15 mouse cellular contexts compared by ENCODE assay signal in the genomic region with DNA sequence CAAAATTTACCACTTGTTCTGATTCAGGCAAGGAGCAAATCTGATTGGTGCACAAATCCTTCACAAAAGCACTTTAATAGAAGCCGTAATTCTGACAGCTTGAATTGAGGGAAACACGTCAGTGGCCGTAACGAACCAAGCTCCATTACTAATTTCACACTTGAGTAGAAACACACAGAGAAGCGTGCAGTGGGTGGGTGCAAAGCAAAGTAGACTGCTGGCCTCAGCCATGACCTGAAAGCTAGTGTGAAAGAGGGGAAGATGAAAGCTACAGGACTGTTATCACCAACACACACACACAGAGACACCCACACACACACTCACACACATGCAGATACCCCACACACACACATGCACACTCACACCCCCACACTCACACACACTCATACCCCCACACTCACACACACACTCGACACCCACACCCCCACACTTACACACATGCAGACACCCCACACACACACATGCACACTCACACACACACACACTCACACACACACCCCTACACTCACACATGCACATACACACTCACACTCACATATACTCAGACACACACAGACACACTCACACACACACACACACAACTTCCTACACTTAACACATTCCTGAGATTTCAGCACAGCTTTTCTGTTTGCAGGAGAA.
DNase-seq lines count a peak whose midpoint lies in the region; ATAC-seq lines count a peak whose summit lies in the region.
"Had no signal": no experiment of that assay in that cellular context is flagged by ENCODE, and none has a peak within 500 bp of the region (broad histone marks: within the 10 kb centered on the region; RNA-seq: fewer than 3 reads in every experiment).

No protein-coding gene starts in this region.

- H3K36me3 ChIP-seq in hindbrain, embryonic 13.5 days: no peaks in the 10 kb centered on the region
- H3K36me3 ChIP-seq in hindbrain, embryonic 16.5 days (ENCODE audit: control insufficient read depth, insufficient read depth, low read length): no peaks in the 10 kb centered on the region
- H3K36me3 ChIP-seq in midbrain, embryonic 11.5 days (ENCODE audit: control insufficient read depth, insufficient read depth, low read length): no peaks in the 10 kb centered on the region
- H3K36me3 ChIP-seq in midbrain, embryonic 10.5 days: no peaks in the 10 kb centered on the region
- H3K36me3 ChIP-seq in forebrain, embryonic 13.5 days (ENCODE audit: poor library complexity, severe bottlenecking): no peaks in the 10 kb centered on the region
- H3K36me3 ChIP-seq in midbrain, embryonic 14.5 days (ENCODE audit: control insufficient read depth, insufficient read depth, low read length): no peaks in the 10 kb centered on the region
- H3K36me3 ChIP-seq: liver, embryonic 13.5 days had no signal

- no peaks in the 10 kb centered on the region for H3K27me3 ChIP-seq in hindbrain, embryonic 13.5 days
- no peaks in the 10 kb centered on the region for H3K27me3 ChIP-seq in hindbrain, embryonic 16.5 days (replicated peaks; ENCODE audit: control insufficient read depth, insufficient read depth, low read length)
- no peaks in the 10 kb centered on the region for H3K27me3 ChIP-seq in midbrain, embryonic 11.5 days (ENCODE audit: control insufficient read depth, insufficient read depth, low read length)
- no peaks in the 10 kb centered on the region for H3K27me3 ChIP-seq in midbrain, embryonic 10.5 days (ENCODE audit: low read depth, poor library complexity, severe bottlenecking)
- H3K27me3 ChIP-seq in forebrain, embryonic 13.5 days: peaks cover 12% of the 10 kb centered on the region; the same call in 1 of the 2 replicates
- no peaks in the 10 kb centered on the region for H3K27me3 ChIP-seq in midbrain, embryonic 14.5 days (ENCODE audit: control insufficient read depth, insufficient read depth, low read length)
- H3K27me3 ChIP-seq: liver, embryonic 13.5 days had no signal

- no peak for DNase-seq in midbrain, embryonic 11.5 days (ENCODE audit: low spot score, missing footprints)
- no peak for DNase-seq in midbrain, embryonic 10.5 days (ENCODE audit: low spot score)
- no peak for DNase-seq in midbrain, embryonic 14.5 days
- no peak for DNase-seq in natural killer cell, adult 2 months (ENCODE audit: low spot score in 2 of 2)
- DNase-seq: adrenal gland, adult 8-10 months; cerebellum, adult 2 months; heart, adult 18-20 months; kidney, postnatal 4 days; liver, embryonic 13.5 days; right cerebral cortex, postnatal 25 days; thymus, postnatal 36 days had no signal

- no peak overlapping the region for H3K9ac ChIP-seq in hindbrain, embryonic 13.5 days
- H3K9ac ChIP-seq in hindbrain, embryonic 16.5 days (ENCODE audit: low read depth, low read length): no peak overlapping the region
- no peak overlapping the region for H3K9ac ChIP-seq in midbrain, embryonic 11.5 days (ENCODE audit: low read length)
- no peak overlapping the region for H3K9ac ChIP-seq in forebrain, embryonic 13.5 days
- H3K9ac ChIP-seq in midbrain, embryonic 14.5 days (replicated peaks; ENCODE audit: low read length): no peak overlapping the region
- H3K9ac ChIP-seq: liver, embryonic 13.5 days had no signal

- peak; percentile 63; the same call in 1 of the 2 replicates for ATAC-seq in hindbrain, embryonic 13.5 days (ENCODE audit: low FRiP score)
- ATAC-seq in hindbrain, embryonic 16.5 days: no peak
- ATAC-seq in midbrain, embryonic 11.5 days (ENCODE audit: low FRiP score): peak; percentile 61; the same call in 1 of the 2 replicates
- peak; percentile 48; the same call in 1 of the 2 replicates for ATAC-seq in forebrain, embryonic 13.5 days
- peak; percentile 20; the same call in 1 of the 2 replicates for ATAC-seq in midbrain, embryonic 14.5 days (ENCODE audit: low FRiP score, low TSS enrichment)
- no peak for ATAC-seq in erythroblast, adult 5-6 weeks (replicated peaks; ENCODE audit: low FRiP score, poor library complexity, severe bottlenecking)

- H3K4me1 ChIP-seq in hindbrain, embryonic 13.5 days (replicated peaks): 0 out of 2 replicates have a peak, but pooled peaks cover 4% of the 10 kb centered on the region
- no peaks in the 10 kb centered on the region; the same call in 1 of the 2 replicates for H3K4me1 ChIP-seq in hindbrain, embryonic 16.5 days (ENCODE audit: control insufficient read depth, insufficient read depth, low read depth, low read length)
- peaks cover 9% of the 10 kb centered on the region; the same call in 1 of the 2 replicates for H3K4me1 ChIP-seq in midbrain, embryonic 11.5 days (ENCODE audit: control insufficient read depth, insufficient read depth, low read length)
- H3K4me1 ChIP-seq in midbrain, embryonic 10.5 days: peaks cover 29% of the 10 kb centered on the region
- H3K4me1 ChIP-seq in forebrain, embryonic 13.5 days: peaks cover 18% of the 10 kb centered on the region
- H3K4me1 ChIP-seq in midbrain, embryonic 14.5 days (ENCODE audit: control insufficient read depth, insufficient read depth, low read length): no peaks in the 10 kb centered on the region
- H3K4me1 ChIP-seq: liver, embryonic 13.5 days had no signal

- H3K4me3 ChIP-seq in hindbrain, embryonic 13.5 days: no peak overlapping the region
- no peak overlapping the region for H3K4me3 ChIP-seq in hindbrain, embryonic 16.5 days (ENCODE audit: low read length)
- H3K4me3 ChIP-seq in midbrain, embryonic 11.5 days (ENCODE audit: low read depth, low read length): no peak overlapping the region
- H3K4me3 ChIP-seq in midbrain, embryonic 10.5 days: no peak overlapping the region
- no peak overlapping the region for H3K4me3 ChIP-seq in forebrain, embryonic 13.5 days
- no peak overlapping the region for H3K4me3 ChIP-seq in midbrain, embryonic 14.5 days (replicated peaks; ENCODE audit: low read depth, low read length)
- H3K4me3 ChIP-seq: liver, embryonic 13.5 days had no signal

- 34% methylated on average over 6 of the region's 6 CpGs for WGBS in hindbrain, embryonic 13.5 days
- 28% methylated on average over 6 of the region's 6 CpGs for WGBS in hindbrain, embryonic 16.5 days
- 52% methylated on average over 6 of the region's 6 CpGs for WGBS in midbrain, embryonic 11.5 days
- 61% methylated on average over 6 of the region's 6 CpGs for WGBS in midbrain, embryonic 10.5 days
- WGBS in forebrain, embryonic 13.5 days: 28% methylated on average over 6 of the region's 6 CpGs
- 30% methylated on average over 6 of the region's 6 CpGs for WGBS in midbrain, embryonic 14.5 days

- no peaks in the 10 kb centered on the region for H3K9me3 ChIP-seq in hindbrain, embryonic 13.5 days
- H3K9me3 ChIP-seq in hindbrain, embryonic 16.5 days (ENCODE audit: control insufficient read depth, low read length): no peaks in the 10 kb centered on the region
- H3K9me3 ChIP-seq in midbrain, embryonic 11.5 days (ENCODE audit: control insufficient read depth, low read length): no peaks in the 10 kb centered on the region
- no peaks in the 10 kb centered on the region for H3K9me3 ChIP-seq in midbrain, embryonic 10.5 days (replicated peaks)
- no peaks in the 10 kb centered on the region for H3K9me3 ChIP-seq in forebrain, embryonic 13.5 days (replicated peaks)
- no peaks in the 10 kb centered on the region for H3K9me3 ChIP-seq in midbrain, embryonic 14.5 days (ENCODE audit: control insufficient read depth, low read length)
- H3K9me3 ChIP-seq: liver, embryonic 13.5 days had no signal

- H3K4me2 ChIP-seq in hindbrain, embryonic 13.5 days: no peak overlapping the region
- no peak overlapping the region for H3K4me2 ChIP-seq in hindbrain, embryonic 16.5 days (ENCODE audit: low read length)
- no peak overlapping the region for H3K4me2 ChIP-seq in midbrain, embryonic 11.5 days
- H3K4me2 ChIP-seq in forebrain, embryonic 13.5 days: no peak overlapping the region
- no peak overlapping the region for H3K4me2 ChIP-seq in midbrain, embryonic 14.5 days (ENCODE audit: low read length)
- H3K4me2 ChIP-seq: liver, embryonic 13.5 days had no signal

- H3K27ac ChIP-seq in hindbrain, embryonic 13.5 days: no peak overlapping the region
- no peak overlapping the region for H3K27ac ChIP-seq in hindbrain, embryonic 16.5 days (ENCODE audit: low read depth, low read length)
- no peak overlapping the region for H3K27ac ChIP-seq in midbrain, embryonic 11.5 days (ENCODE audit: low read depth, low read length)
- H3K27ac ChIP-seq in midbrain, embryonic 10.5 days (replicated peaks): no peak overlapping the region
- H3K27ac ChIP-seq in forebrain, embryonic 13.5 days: no peak overlapping the region
- H3K27ac ChIP-seq in midbrain, embryonic 14.5 days (replicated peaks; ENCODE audit: low read depth, low read length): no peak overlapping the region
- H3K27ac ChIP-seq: liver, embryonic 13.5 days had no signal

Comparison
In these comparisons a context has a peak if more than half of its experiments do, and no peak if none do; other contexts are left out.
1. ATAC-seq: peak in hindbrain, embryonic 13.5 days (single experiment), midbrain, embryonic 11.5 days (single experiment), forebrain, embryonic 13.5 days (single experiment) and midbrain, embryonic 14.5 days (single experiment); none in hindbrain, embryonic 16.5 days (single experiment) and erythroblast, adult 5-6 weeks (single experiment).